Mouse (Mus musculus) forebrain, embryonic 14.5 days (tissue): Measurements from ENCODE around the gene Thsd4. TPM values are rescaled to one million over a fixed set of nuclear protein-coding genes. Genes with fewer than 3 reads are reported as not detected.
A peak's percentile ranks its signal among the peaks of the same experiment; 100 is the strongest.

ENCODE experiments used
- ATAC-seq: fragments of 200-750 bp; cut with Nextera tagmentation; 2 replicates; pipeline ENCODE4 v1.8.0; 2017; ENCODE audit warnings: mild to moderate bottlenecking, moderate library complexity
- DNase-seq: peaks from one replicate; pipeline ENCODE4 v3.0.0-alpha.2; 2015; ENCODE audit warnings: low spot score
- H3K27ac ChIP-seq: fragments of 300-500 bp; sonication (generic); 2 replicates; pipeline ENCODE4 v1.5.1; 2014; ENCODE audit warnings: low read depth, mild to moderate bottlenecking, control low read depth, low read length, moderate library complexity
- H3K27me3 ChIP-seq: fragments of 300-500 bp; sonication (generic); replicated peaks from 2 replicates; pipeline ENCODE4 v1.6.1; 2014; ENCODE audit warnings: low read length, control low read depth, mixed read lengths; ENCODE audit not compliant: control insufficient read depth, insufficient read depth
- H3K36me3 ChIP-seq: fragments of 300-500 bp; sonication (generic); 2 replicates; pipeline ENCODE4 v1.6.1; 2014; ENCODE audit warnings: low read length, control low read depth; ENCODE audit not compliant: control insufficient read depth, insufficient read depth
- H3K4me1 ChIP-seq: fragments of 300-500 bp; sonication (generic); 2 replicates; pipeline ENCODE4 v1.6.1; 2014; ENCODE audit warnings: antibody characterized with exemption, low read length, control low read depth; ENCODE audit not compliant: control insufficient read depth, insufficient read depth
- H3K4me2 ChIP-seq: fragments of 300-500 bp; sonication (generic); 2 replicates; pipeline ENCODE4 v1.6.1; 2014; ENCODE audit warnings: mild to moderate bottlenecking, control low read depth, low read length
- H3K4me3 ChIP-seq: fragments of 300-500 bp; sonication (generic); 2 replicates; pipeline ENCODE4 v1.5.1; 2014; ENCODE audit warnings: low read depth, low read length, control low read depth
- H3K9ac ChIP-seq: fragments of 300-500 bp; sonication (generic); 2 replicates; pipeline ENCODE4 v1.6.1; 2014; ENCODE audit warnings: mild to moderate bottlenecking, low read length, control low read depth, moderate library complexity
- H3K9me3 ChIP-seq: fragments of 300-500 bp; sonication (generic); replicated peaks from 2 replicates; pipeline ENCODE4 v1.6.1; 2016; ENCODE audit warnings: low read length, control low read depth, mixed read lengths; ENCODE audit not compliant: control insufficient read depth
- WGBS: fragments of 180-500 bp; shearing (Covaris S2); extraction: QIAGEN DNeasy Blood & Tissue Kit; methylation state at CpG from one replicate; pipeline ENCODE4 v1.1.7; 2014; 5-methylcytosine and 5-hydroxymethylcytosine counted together
- polyA plus RNA-seq: library from polyadenylated mRNA; unstranded; fragments of >200 nt; fragmentation: Nextera tagmentation; extraction: Ambion mirVana; gene quantifications from 2 replicates; pipeline ENCODE4 v1.2.1, GENCODE M21; 2014

Thsd4 gene
- polyA plus RNA-seq, 1 experiment from 2014 or later: 3.4 TPM

DNA sequence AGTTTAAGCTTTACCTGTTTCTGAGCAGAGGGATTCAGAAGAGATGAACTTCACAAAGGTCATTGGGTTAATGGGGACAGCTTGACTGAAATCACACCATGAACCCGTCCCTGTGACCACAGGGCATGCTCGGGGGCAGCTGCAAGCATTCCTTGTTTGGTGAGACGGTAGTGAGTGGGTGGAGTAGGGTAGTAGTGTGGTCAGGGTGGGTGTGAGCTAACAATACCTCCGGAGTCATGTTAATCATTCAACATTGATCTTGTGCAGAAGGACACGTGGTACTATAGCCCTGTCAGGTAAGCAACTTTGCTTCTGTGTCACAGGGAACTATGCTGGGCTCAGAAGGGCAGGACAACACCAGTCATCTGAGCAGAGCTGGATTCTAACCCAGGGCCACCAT is 206.3 kb downstream of the Thsd4 start:
- no peaks in the 10 kb centered on the region for H3K27me3 ChIP-seq
- H3K4me2 ChIP-seq: no peak overlapping the region
- no peak overlapping the region for H3K9ac ChIP-seq
- H3K36me3 ChIP-seq: no peaks in the 10 kb centered on the region
- no peak overlapping the region for H3K4me3 ChIP-seq
- no peak for DNase-seq
- no peak overlapping the region for H3K27ac ChIP-seq
- WGBS: 90% methylated on average over 5 of the region's 5 CpGs
- H3K9me3 ChIP-seq: no peaks in the 10 kb centered on the region
- ATAC-seq: no peak
- H3K4me1 ChIP-seq: peaks cover 18% of the 10 kb centered on the region

DNA sequence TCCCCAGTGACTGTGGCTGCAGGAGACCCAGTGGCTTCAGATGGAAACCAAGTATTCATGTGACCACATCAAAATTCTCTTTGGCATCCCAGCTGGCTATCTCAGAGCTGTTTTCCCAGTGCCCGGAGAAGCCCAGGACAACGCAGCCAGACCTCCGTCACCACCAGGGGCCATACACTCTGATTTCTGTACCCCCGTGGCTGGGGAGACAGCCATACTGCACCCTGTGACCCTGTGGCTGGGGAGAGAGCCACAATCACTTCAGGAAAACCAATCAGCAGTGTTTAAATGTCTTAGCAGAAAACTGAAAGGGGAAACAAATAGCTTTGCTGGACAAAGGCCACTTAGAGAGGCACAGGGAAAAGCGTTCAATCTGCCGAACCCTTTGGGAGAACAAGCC is 208.2 kb downstream of the Thsd4 start:
- no peak overlapping the region for H3K4me2 ChIP-seq
- WGBS: 62% methylated on average over 6 of the region's 6 CpGs
- no peaks in the 10 kb centered on the region for H3K36me3 ChIP-seq
- no peak overlapping the region for H3K4me3 ChIP-seq
- ATAC-seq (no peak), DNase-seq (no peak)
- no peak overlapping the region for H3K27ac ChIP-seq
- peaks cover 26% of the 10 kb centered on the region for H3K4me1 ChIP-seq
- H3K27me3 ChIP-seq: no peaks in the 10 kb centered on the region
- H3K9ac ChIP-seq: no peak overlapping the region
- no peaks in the 10 kb centered on the region for H3K9me3 ChIP-seq

DNA sequence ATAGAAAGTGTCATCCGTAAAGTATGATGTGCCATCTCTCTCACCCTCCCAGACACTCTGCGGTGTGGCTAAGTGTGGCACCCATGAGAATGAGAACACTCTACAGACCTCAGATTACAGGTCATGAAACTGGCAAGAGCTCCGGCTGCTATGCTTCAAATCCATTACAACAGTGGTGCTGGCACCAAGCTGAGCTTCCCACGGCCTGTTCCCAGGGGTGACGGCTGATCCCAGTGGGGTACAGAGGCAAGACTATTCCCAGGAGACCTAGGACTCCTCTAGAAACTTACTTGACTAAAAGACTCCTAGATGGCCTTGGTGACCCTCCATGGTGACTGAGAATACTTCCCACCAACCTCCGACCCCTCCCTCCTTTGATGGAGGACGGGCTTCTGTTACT is 209.2 kb downstream of the Thsd4 start:
- Histone ChIP-seq H3K4me2 (no peak overlapping the region), H3K9ac (no peak overlapping the region), H3K27me3 (no peaks in the 10 kb centered on the region), H3K4me1 (peaks cover 26% of the 10 kb centered on the region), H3K36me3 (no peaks in the 10 kb centered on the region), H3K9me3 (no peaks in the 10 kb centered on the region), H3K27ac (no peak overlapping the region), H3K4me3 (no peak overlapping the region)
- WGBS: 81% methylated on average over 7 of the region's 7 CpGs
- ATAC-seq (no peak), DNase-seq (no peak)

DNA sequence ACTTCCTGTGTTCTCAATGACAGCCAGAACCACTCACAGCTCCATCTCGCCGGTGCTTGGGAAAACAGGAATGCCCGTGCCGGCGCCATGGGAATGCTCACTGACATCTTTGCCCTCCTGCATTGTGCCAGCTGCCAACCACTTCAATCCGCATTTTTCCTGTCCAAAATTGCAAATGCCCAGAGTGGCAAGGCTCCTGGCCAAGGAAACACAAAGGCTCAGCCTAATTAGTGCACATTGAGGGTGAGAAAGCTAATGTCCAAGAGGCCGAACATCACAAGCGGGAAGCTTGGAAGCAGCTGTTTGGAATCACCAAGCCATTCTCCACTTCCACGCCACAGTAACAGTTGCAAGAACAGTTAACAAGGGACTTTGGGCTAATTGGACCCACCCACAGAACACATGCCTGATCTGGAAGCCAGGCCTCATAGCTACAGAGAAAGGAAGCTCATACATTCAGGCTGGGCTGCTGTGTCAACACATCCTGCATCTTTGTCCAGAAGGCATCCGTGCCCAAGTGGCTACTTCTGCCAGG is 210.2 kb downstream of the Thsd4 start:
- peak; percentile 82 for ATAC-seq

GRCm38 (mm10) chr9:60310741-60311317 is 211.0 kb downstream of the Thsd4 start:
- no peak for ATAC-seq
- H3K4me2 ChIP-seq: no peak overlapping the region
- WGBS: 82% methylated on average over 8 of the region's 8 CpGs
- H3K36me3 ChIP-seq: no peaks in the 10 kb centered on the region
- no peak overlapping the region for H3K4me3 ChIP-seq
- no peaks in the 10 kb centered on the region for H3K27me3 ChIP-seq
- DNase-seq: no peak
- peaks cover 26% of the 10 kb centered on the region for H3K4me1 ChIP-seq
- H3K9ac ChIP-seq: no peak overlapping the region
- H3K27ac ChIP-seq: no peak overlapping the region
- no peaks in the 10 kb centered on the region for H3K9me3 ChIP-seq

More for the DNA sequence above, 210.2 kb downstream of the Thsd4 start:
- no peaks in the 10 kb centered on the region for H3K27me3 ChIP-seq
- H3K9me3 ChIP-seq: no peaks in the 10 kb centered on the region
- no peak overlapping the region for H3K4me3 ChIP-seq
- H3K4me1 ChIP-seq: peaks cover 26% of the 10 kb centered on the region
- peak; percentile 79 for DNase-seq
- H3K9ac ChIP-seq: no peak overlapping the region
- H3K36me3 ChIP-seq: no peaks in the 10 kb centered on the region
- WGBS: 19% methylated on average over 10 of the region's 10 CpGs
- peak overlapping the region; percentile 10; the same call in 1 of the 2 replicates for H3K27ac ChIP-seq
- H3K4me2 ChIP-seq: no peak overlapping the region

GRCm38 (mm10) chr9:60309786-60310711 is 211.8 kb downstream of the Thsd4 start:
- H3K4me3 ChIP-seq: no peak overlapping the region
- peak overlapping the region; percentile 53 for H3K27ac ChIP-seq
- no peaks in the 10 kb centered on the region for H3K36me3 ChIP-seq
- 57% methylated on average over 16 of the region's 16 CpGs for WGBS
- no peaks in the 10 kb centered on the region for H3K9me3 ChIP-seq
- ATAC-seq (0 out of 2 replicates have a peak, but pooled peaks have one; percentile 38), DNase-seq (peak; percentile 45)
- H3K9ac ChIP-seq: no peak overlapping the region; the same call in 1 of the 2 replicates
- H3K4me2 ChIP-seq: no peak overlapping the region
- no peaks in the 10 kb centered on the region for H3K27me3 ChIP-seq
- H3K4me1 ChIP-seq: peaks cover 26% of the 10 kb centered on the region

DNA sequence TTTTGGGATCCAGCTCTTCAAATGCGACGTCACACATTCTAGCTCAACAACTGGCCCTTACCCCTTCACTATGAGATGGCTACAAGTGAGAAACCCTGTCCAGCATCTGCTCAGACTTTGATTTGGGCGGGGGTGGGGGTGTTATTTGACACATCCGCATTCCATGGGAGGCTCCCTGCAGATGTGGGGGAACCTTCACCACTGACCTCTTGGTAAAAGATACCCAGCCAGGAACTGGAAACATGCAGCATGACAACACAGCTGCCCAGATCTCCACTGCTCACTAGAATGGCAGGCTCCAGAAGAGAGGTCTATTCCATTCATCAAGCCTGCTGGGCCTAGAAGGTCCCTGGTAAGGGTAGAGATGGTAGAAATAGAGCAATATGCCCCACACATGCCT is 213.7 kb downstream of the Thsd4 start:
- Histone ChIP-seq H3K27me3 (no peaks in the 10 kb centered on the region), H3K9me3 (no peaks in the 10 kb centered on the region), H3K9ac (no peak overlapping the region), H3K4me1 (peaks cover 20% of the 10 kb centered on the region), H3K4me2 (no peak overlapping the region), H3K4me3 (no peak overlapping the region), H3K36me3 (no peaks in the 10 kb centered on the region), H3K27ac (no peak overlapping the region)
- ATAC-seq: no peak
- no peak for DNase-seq
- 77% methylated on average over 4 of the region's 4 CpGs for WGBS

DNA sequence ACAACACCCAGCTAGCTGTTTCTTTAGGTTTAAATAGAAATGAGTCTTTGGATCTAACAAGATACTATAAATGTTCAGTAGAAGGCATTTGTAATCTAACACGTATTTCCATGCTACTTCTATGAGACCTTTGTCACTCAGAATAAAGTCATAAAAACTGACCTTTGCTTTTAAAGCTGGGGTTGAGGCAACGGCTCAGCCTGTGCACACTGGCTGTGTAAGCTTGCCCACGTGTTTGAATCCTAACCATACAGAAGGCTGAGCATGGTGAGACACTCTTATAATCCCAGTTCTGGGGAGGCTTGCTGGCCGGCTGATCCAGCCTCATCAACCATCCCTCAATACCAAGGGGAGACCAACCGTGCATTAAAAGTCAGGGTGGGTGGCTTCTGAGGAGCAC is 214.4 kb downstream of the Thsd4 start:
- ATAC-seq (no peak), DNase-seq (no peak)
- H3K9me3 ChIP-seq: no peaks in the 10 kb centered on the region
- no peaks in the 10 kb centered on the region for H3K27me3 ChIP-seq
- H3K4me2 ChIP-seq: no peak overlapping the region
- H3K4me1 ChIP-seq: peaks cover 17% of the 10 kb centered on the region
- no peak overlapping the region for H3K9ac ChIP-seq
- H3K36me3 ChIP-seq: no peaks in the 10 kb centered on the region
- no peak overlapping the region for H3K27ac ChIP-seq
- no peak overlapping the region for H3K4me3 ChIP-seq
- WGBS: 83% methylated on average over 5 of the region's 5 CpGs

DNA sequence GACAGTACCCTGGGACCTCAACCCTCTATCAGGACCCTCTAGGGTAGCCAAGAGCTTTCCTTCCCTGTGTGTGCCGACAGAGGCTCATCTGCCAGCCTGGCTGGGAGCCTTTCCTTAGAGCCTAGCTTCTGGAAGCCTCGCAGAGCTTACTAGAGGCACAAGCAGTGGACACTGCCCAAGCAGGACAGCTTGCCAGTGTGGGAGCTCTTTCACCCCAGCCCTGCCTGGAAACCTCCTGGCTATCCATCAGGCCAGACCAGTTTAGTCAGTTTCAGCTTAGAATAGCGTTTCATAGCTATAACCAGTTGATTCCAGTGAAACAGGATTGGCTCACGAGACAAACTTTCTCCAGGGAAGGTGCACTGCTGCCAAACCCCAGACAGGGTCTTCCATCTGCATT is 215.6 kb downstream of the Thsd4 start:
- no peak overlapping the region for H3K4me2 ChIP-seq
- H3K27me3 ChIP-seq: no peaks in the 10 kb centered on the region
- ATAC-seq: no peak
- no peaks in the 10 kb centered on the region for H3K36me3 ChIP-seq
- H3K9ac ChIP-seq: no peak overlapping the region
- 89% methylated on average over 4 of the region's 4 CpGs for WGBS
- no peak overlapping the region for H3K4me3 ChIP-seq
- DNase-seq: no peak
- H3K4me1 ChIP-seq: peaks cover 8% of the 10 kb centered on the region
- no peaks in the 10 kb centered on the region for H3K9me3 ChIP-seq
- H3K27ac ChIP-seq: no peak overlapping the region
